Mouse (Mus musculus) heart, embryonic 12.5 days (tissue): ENCODE data around the gene Oaf. TPM values are rescaled to one million over a fixed set of nuclear protein-coding genes. Genes with fewer than 3 reads are reported as not detected.

Experiments used
- ATAC-seq: fragments of 200-750 bp; cut with Nextera tagmentation; 2 replicates; pipeline ENCODE4 v1.8.0; 2017; ENCODE audit warnings: moderate TSS enrichment, moderate library complexity; ENCODE audit not compliant: insufficient number of reproducible peaks, low FRiP score
- H3K27ac ChIP-seq: fragments of 300-500 bp; sonication (generic); 2 replicates; pipeline ENCODE4 v1.5.1; 2016; ENCODE audit warnings: mild to moderate bottlenecking, moderate library complexity; ENCODE audit not compliant: poor library complexity, severe bottlenecking
- H3K27me3 ChIP-seq: fragments of 300-500 bp; sonication (generic); replicated peaks from 2 replicates; pipeline ENCODE4 v1.6.1; 2016; ENCODE audit warnings: mild to moderate bottlenecking, moderate library complexity
- H3K36me3 ChIP-seq: fragments of 300-500 bp; sonication (generic); 2 replicates; pipeline ENCODE4 v1.6.1; 2016; ENCODE audit warnings: mild to moderate bottlenecking, moderate library complexity
- H3K4me1 ChIP-seq: fragments of 300-500 bp; sonication (generic); replicated peaks from 2 replicates; pipeline ENCODE4 v1.6.1; 2016; ENCODE audit warnings: mild to moderate bottlenecking
- H3K4me2 ChIP-seq: fragments of 300-500 bp; sonication (generic); 2 replicates; pipeline ENCODE4 v1.6.1; 2016; ENCODE audit warnings: mild to moderate bottlenecking, moderate library complexity
- H3K4me3 ChIP-seq: fragments of 300-500 bp; sonication (generic); 2 replicates; pipeline ENCODE4 v1.5.1; 2016; ENCODE audit warnings: mild to moderate bottlenecking
- H3K9ac ChIP-seq: fragments of 300-500 bp; sonication (generic); 2 replicates; pipeline ENCODE4 v1.6.1; 2016; ENCODE audit warnings: mild to moderate bottlenecking, moderate library complexity
- H3K9me3 ChIP-seq: fragments of 300-500 bp; sonication (generic); replicated peaks from 2 replicates; pipeline ENCODE4 v1.6.1; 2016; ENCODE audit warnings: mild to moderate bottlenecking, moderate library complexity
- WGBS: fragments of 180-500 bp; shearing (Covaris S2); methylation state at CpG from one replicate; pipeline ENCODE4 v1.1.7; 2016; 5-methylcytosine and 5-hydroxymethylcytosine counted together
- polyA plus RNA-seq: library from polyadenylated mRNA; unstranded; fragments of >200 nt; fragmentation: Nextera tagmentation; extraction: Ambion mirVana; gene quantifications from 2 replicates; pipeline ENCODE4 v1.2.1, GENCODE M21; 2016

Oaf gene
- polyA plus RNA-seq, 1 experiment from 2014 or later = 37.6 TPM

- Histone ChIP-seq H3K4me1 (peaks cover 17% of the 10 kb centered on the region), H3K27ac (no peak overlapping the region), H3K27me3 (no peaks in the 10 kb centered on the region), H3K9me3 (no peaks in the 10 kb centered on the region), H3K4me2 (peak overlapping the region; percentile 49; the same call in 1 of the 2 replicates), H3K9ac (no peak overlapping the region), H3K36me3 (no peaks in the 10 kb centered on the region), H3K4me3 (no peak overlapping the region)
- WGBS = 80% methylated on average over 7 of the region's 7 CpGs
- ATAC-seq = no peak
These were observed 6.3 kb upstream of the Oaf start for GRCm38 (mm10) chr9:43245801-43246570.

GRCm38 (mm10) chr9:43242432-43242831 lies 2.7 kb upstream of the Oaf start:
- Histone ChIP-seq H3K27ac (no peak overlapping the region), H3K4me1 (peaks cover 37% of the 10 kb centered on the region), H3K9ac (no peak overlapping the region), H3K4me3 (no peak overlapping the region), H3K27me3 (no peaks in the 10 kb centered on the region), H3K4me2 (no peak overlapping the region), H3K36me3 (no peaks in the 10 kb centered on the region), H3K9me3 (no peaks in the 10 kb centered on the region)
- WGBS = 66% methylated on average over 5 of the region's 5 CpGs
- ATAC-seq = no peak

- no peaks in the 10 kb centered on the region for H3K9me3 ChIP-seq
- H3K4me1 ChIP-seq = peaks cover 41% of the 10 kb centered on the region
- no peak overlapping the region for H3K4me3 ChIP-seq
- H3K36me3 ChIP-seq = no peaks in the 10 kb centered on the region
- no peak overlapping the region for H3K9ac ChIP-seq
- WGBS = 75% methylated on average over 8 of the region's 8 CpGs
- no peak overlapping the region for H3K4me2 ChIP-seq
- H3K27ac ChIP-seq = no peak overlapping the region
- no peak for ATAC-seq
- H3K27me3 ChIP-seq = no peaks in the 10 kb centered on the region
These were observed 2.3 kb upstream of the Oaf start for GRCm38 (mm10) chr9:43241970-43242369.

- H3K4me2 ChIP-seq = no peak overlapping the region
- no peak overlapping the region for H3K9ac ChIP-seq
- H3K27ac ChIP-seq = no peak overlapping the region
- 54% methylated on average over 4 of the region's 4 CpGs for WGBS
- ATAC-seq = no peak
- H3K27me3 ChIP-seq = no peaks in the 10 kb centered on the region
- H3K4me3 ChIP-seq = no peak overlapping the region
- peaks cover 41% of the 10 kb centered on the region for H3K4me1 ChIP-seq
- H3K9me3 ChIP-seq = no peaks in the 10 kb centered on the region
- no peaks in the 10 kb centered on the region for H3K36me3 ChIP-seq
These were observed 1.6 kb upstream of the Oaf start for GRCm38 (mm10) chr9:43241291-43241690.

GRCm38 (mm10) chr9:43240594-43240900 lies 836 bp upstream of the Oaf start:
- Histone ChIP-seq H3K4me3 (peak overlapping the region; percentile 95), H3K4me1 (peaks cover 42% of the 10 kb centered on the region), H3K27ac (peak overlapping the region; percentile 84), H3K4me2 (peak overlapping the region; percentile 75), H3K36me3 (no peaks in the 10 kb centered on the region), H3K9me3 (no peaks in the 10 kb centered on the region), H3K9ac (peak overlapping the region; percentile 93; the same call in 1 of the 2 replicates), H3K27me3 (no peaks in the 10 kb centered on the region)
- 18% methylated on average over 2 of the region's 2 CpGs for WGBS
- no peak for ATAC-seq

GRCm38 (mm10) chr9:43238631-43239545 lies 823 bp downstream of the Oaf start:
- no peaks in the 10 kb centered on the region for H3K36me3 ChIP-seq
- peaks cover 54% of the 10 kb centered on the region for H3K4me1 ChIP-seq
- H3K9ac ChIP-seq = peak overlapping the region; percentile 93
- peak overlapping the region; percentile 75 for H3K4me2 ChIP-seq
- H3K27ac ChIP-seq = peak overlapping the region; percentile 84
- peak; percentile 19; the same call in 1 of the 2 replicates for ATAC-seq
- no peaks in the 10 kb centered on the region for H3K27me3 ChIP-seq
- no peaks in the 10 kb centered on the region for H3K9me3 ChIP-seq
- H3K4me3 ChIP-seq = peak overlapping the region; percentile 95
- WGBS = 2% methylated on average over 51 of the region's 51 CpGs

- ATAC-seq = no peak
- Histone ChIP-seq H3K36me3 (no peaks in the 10 kb centered on the region), H3K9me3 (no peaks in the 10 kb centered on the region), H3K27ac (no peak overlapping the region), H3K9ac (peak overlapping the region; percentile 93), H3K4me1 (peaks cover 60% of the 10 kb centered on the region), H3K4me2 (peak overlapping the region; percentile 75), H3K4me3 (peak overlapping the region; percentile 95), H3K27me3 (no peaks in the 10 kb centered on the region)
- WGBS = 39% methylated on average over 2 of the region's 2 CpGs
These were observed 1.5 kb downstream of the Oaf start for GRCm38 (mm10) chr9:43238167-43238566.

GRCm38 (mm10) chr9:43237111-43237775 lies 2.5 kb downstream of the Oaf start:
- H3K27ac ChIP-seq = no peak overlapping the region
- WGBS = 49% methylated on average over 7 of the region's 7 CpGs
- H3K9ac ChIP-seq = peak overlapping the region; percentile 93; the same call in 1 of the 2 replicates
- no peak for ATAC-seq
- peak overlapping the region; percentile 95 for H3K4me3 ChIP-seq
- H3K4me2 ChIP-seq = peak overlapping the region; percentile 75
- peaks cover 69% of the 10 kb centered on the region for H3K4me1 ChIP-seq
- no peaks in the 10 kb centered on the region for H3K27me3 ChIP-seq
- no peaks in the 10 kb centered on the region for H3K36me3 ChIP-seq
- H3K9me3 ChIP-seq = no peaks in the 10 kb centered on the region

- WGBS = 81% methylated on average over 7 of the region's 7 CpGs
- Histone ChIP-seq H3K4me2 (no peak overlapping the region), H3K4me1 (peaks cover 76% of the 10 kb centered on the region), H3K9ac (0 out of 2 replicates have a peak overlapping the region, but pooled peaks have one; percentile 24), H3K9me3 (no peaks in the 10 kb centered on the region), H3K36me3 (no peaks in the 10 kb centered on the region), H3K27me3 (no peaks in the 10 kb centered on the region), H3K27ac (no peak overlapping the region), H3K4me3 (no peak overlapping the region)
- no peak for ATAC-seq
These were observed 3.1 kb downstream of the Oaf start for GRCm38 (mm10) chr9:43236576-43236975.

- H3K9ac ChIP-seq = no peak overlapping the region
- peaks cover 80% of the 10 kb centered on the region for H3K4me1 ChIP-seq
- ATAC-seq = no peak
- no peak overlapping the region for H3K4me3 ChIP-seq
- no peaks in the 10 kb centered on the region for H3K27me3 ChIP-seq
- no peak overlapping the region for H3K4me2 ChIP-seq
- H3K9me3 ChIP-seq = no peaks in the 10 kb centered on the region
- 91% methylated on average over 1 of the region's 1 CpGs for WGBS
- H3K27ac ChIP-seq = no peak overlapping the region
- no peaks in the 10 kb centered on the region for H3K36me3 ChIP-seq
These were observed 3.6 kb downstream of the Oaf start for GRCm38 (mm10) chr9:43236106-43236505.

GRCm38 (mm10) chr9:43235336-43235735 lies 4.4 kb downstream of the Oaf start:
- 72% methylated on average over 6 of the region's 6 CpGs for WGBS

More at GRCm38 (mm10) chr9:43235336-43235735, 4.4 kb downstream of the Oaf start:
- Histone ChIP-seq H3K9me3 (no peaks in the 10 kb centered on the region), H3K4me2 (no peak overlapping the region), H3K27me3 (no peaks in the 10 kb centered on the region), H3K4me3 (no peak overlapping the region), H3K4me1 (peaks cover 84% of the 10 kb centered on the region), H3K27ac (no peak overlapping the region), H3K36me3 (no peaks in the 10 kb centered on the region), H3K9ac (no peak overlapping the region)
- no peak for ATAC-seq
